Mouse (Mus musculus) C2C12 (cell line): ENCODE results near the gene Exosc3.

Experiments
- CTCF ChIP-seq: IDR thresholded peaks from one replicate; pipeline ENCODE4 v1.5.1; 2011; ENCODE audit not compliant: control insufficient read depth, insufficient read depth, insufficient read length
- MYOG ChIP-seq: IDR thresholded peaks from one replicate; pipeline ENCODE4 v1.6.1; 2011; ENCODE audit not compliant: control insufficient read depth, insufficient read length; ENCODE audit errors: extremely low read depth
- USF1 ChIP-seq: IDR thresholded peaks from one replicate; pipeline ENCODE4 v1.6.1; 2011; ENCODE audit warnings: low read depth, mild to moderate bottlenecking, control low read depth, moderate library complexity

GRCm38 (mm10) chr4:45279981-45280548 lies 62.5 kb downstream of the Exosc3 start:
- TF ChIP-seq CTCF (peak; percentile 88), MYOG (no peak), USF1 (no peak)
